ENCODE assay signal across 9 mouse cellular contexts in genomic region chr8:85080214-85080531, GRCm38 (mm10). TPM values are rescaled to one million over a fixed set of nuclear protein-coding genes. Genes with fewer than 3 reads are reported as not detected.
A peak's percentile ranks its signal among the peaks of the same experiment; 100 is the strongest.
DNase-seq lines count a peak whose midpoint lies in the region; ATAC-seq and TF ChIP-seq lines count a peak whose summit lies in the region.
"Had no signal": no experiment of that assay in that cellular context is flagged by ENCODE, and none has a peak within 500 bp of the region (broad histone marks: within the 10 kb centered on the region; RNA-seq: fewer than 3 reads in every experiment).

No protein-coding gene starts in this region.

- peak overlapping the region; percentile 87 for H3K9ac ChIP-seq in kidney, postnatal 0 days (ENCODE audit: low read depth, low read length)
- H3K9ac ChIP-seq in heart, postnatal 0 days (replicated peaks; ENCODE audit: low read depth, low read length) = peak overlapping the region; percentile 93
- peak overlapping the region; percentile 92 for H3K9ac ChIP-seq in midbrain, embryonic 11.5 days (ENCODE audit: low read length)

- DNase-seq in kidney, postnatal 0 days (ENCODE audit: low spot score) = no peak
- DNase-seq in kidney, postnatal 25 days = no peak
- no peak for DNase-seq in heart, postnatal 0 days (ENCODE audit: low spot score)
- no peak for DNase-seq in midbrain, embryonic 11.5 days (ENCODE audit: low spot score, missing footprints)
- no peak for DNase-seq in cerebellum, adult 11 months
- DNase-seq in frontal cortex, postnatal 14 days (ENCODE audit: low spot score in 2 of 2) = no peak
- no peak for DNase-seq in urinary bladder, adult 18-20 months (ENCODE audit: low spot score in 2 of 2)

- H3K4me2 ChIP-seq in kidney, postnatal 0 days (ENCODE audit: low read length) = peak overlapping the region; percentile 96
- peak overlapping the region; percentile 99 for H3K4me2 ChIP-seq in heart, postnatal 0 days (ENCODE audit: low read depth, low read length)
- peak overlapping the region; percentile 93 for H3K4me2 ChIP-seq in midbrain, embryonic 11.5 days

- no peaks in the 10 kb centered on the region for H3K27me3 ChIP-seq in kidney, postnatal 0 days (ENCODE audit: insufficient read depth, low read length)
- H3K27me3 ChIP-seq in heart, postnatal 0 days (ENCODE audit: control insufficient read depth, insufficient read depth, low read length) = no peaks in the 10 kb centered on the region
- no peaks in the 10 kb centered on the region for H3K27me3 ChIP-seq in midbrain, embryonic 11.5 days (ENCODE audit: control insufficient read depth, insufficient read depth, low read length)

- H3K4me1 ChIP-seq in kidney, postnatal 0 days (replicated peaks; ENCODE audit: insufficient read depth, low read length) = no peaks in the 10 kb centered on the region; the same call in 1 of the 2 replicates
- H3K4me1 ChIP-seq in cortical plate, adult 2 months (ENCODE audit: control insufficient read depth, insufficient read depth, low read length) = peaks cover 9% of the 10 kb centered on the region
- peaks cover 20% of the 10 kb centered on the region for H3K4me1 ChIP-seq in heart, postnatal 0 days (ENCODE audit: control insufficient read depth, insufficient read depth)
- peaks cover 10% of the 10 kb centered on the region for H3K4me1 ChIP-seq in midbrain, embryonic 11.5 days (ENCODE audit: control insufficient read depth, insufficient read depth, low read length)

- no peak for ATAC-seq in kidney, postnatal 0 days (replicated peaks; ENCODE audit: low FRiP score, low read depth)
- no peak for ATAC-seq in heart, postnatal 0 days (ENCODE audit: insufficient read depth, low read depth)
- no peak for ATAC-seq in midbrain, embryonic 11.5 days (ENCODE audit: low FRiP score)

- TF ChIP-seq CTCF in kidney, postnatal 0 days (IDR thresholded peaks at IDR 0.05; ENCODE audit: low read depth) = no peak
- TF ChIP-seq CTCF in cortical plate, adult 2 months (IDR thresholded peaks at IDR 0.05; ENCODE audit: extremely low read depth, insufficient read depth, low read length) = no peak
- no peak for TF ChIP-seq CTCF in heart, postnatal 0 days (IDR thresholded peaks at IDR 0.05; ENCODE audit: low read depth)

- H3K36me3 ChIP-seq in kidney, postnatal 0 days (ENCODE audit: insufficient read depth, low read length) = peaks cover 14% of the 10 kb centered on the region
- H3K36me3 ChIP-seq in heart, postnatal 0 days (replicated peaks; ENCODE audit: control insufficient read depth, insufficient read depth, low read length) = peaks cover 23% of the 10 kb centered on the region
- H3K36me3 ChIP-seq in midbrain, embryonic 11.5 days (ENCODE audit: control insufficient read depth, insufficient read depth, low read length) = peaks cover 8% of the 10 kb centered on the region

- H3K4me3 ChIP-seq in kidney, postnatal 0 days (replicated peaks; ENCODE audit: low read depth, low read length) = peak overlapping the region; percentile 72
- H3K4me3 ChIP-seq in cortical plate, adult 2 months (ENCODE audit: insufficient read depth, low read length) = peak overlapping the region; percentile 81
- peak overlapping the region; percentile 74 for H3K4me3 ChIP-seq in heart, postnatal 0 days (ENCODE audit: low read depth, low read length)
- H3K4me3 ChIP-seq in midbrain, embryonic 11.5 days (ENCODE audit: low read depth, low read length) = peak overlapping the region; percentile 87

- no peak for TF ChIP-seq EP300 in heart, postnatal 0 days (IDR thresholded peaks at IDR 0.05; ENCODE audit: low read depth)

- no peaks in the 10 kb centered on the region for H3K9me3 ChIP-seq in kidney, postnatal 0 days (replicated peaks; ENCODE audit: low read length)
- H3K9me3 ChIP-seq in heart, postnatal 0 days (replicated peaks; ENCODE audit: control insufficient read depth, low read length) = no peaks in the 10 kb centered on the region
- H3K9me3 ChIP-seq in midbrain, embryonic 11.5 days (ENCODE audit: control insufficient read depth, low read length) = no peaks in the 10 kb centered on the region

- WGBS in kidney, postnatal 0 days = under 1% methylated on average over 25 of the region's 25 CpGs
- 1% methylated on average over 25 of the region's 25 CpGs for WGBS in heart, postnatal 0 days
- WGBS in midbrain, embryonic 11.5 days = under 1% methylated on average over 25 of the region's 25 CpGs

- no peak for TF ChIP-seq POLR2A in cortical plate, adult 2 months (IDR thresholded peaks at IDR 0.05; ENCODE audit: extremely low read depth, insufficient read depth, low read length)

- H3K27ac ChIP-seq in kidney, postnatal 0 days = peak overlapping the region; percentile 82
- peak overlapping the region; percentile 20; the same call in 1 of the 2 replicates for H3K27ac ChIP-seq in cortical plate, adult 2 months (ENCODE audit: insufficient read depth, low read length)
- H3K27ac ChIP-seq in heart, postnatal 0 days (ENCODE audit: low read depth) = peak overlapping the region; percentile 58
- H3K27ac ChIP-seq in midbrain, embryonic 11.5 days (ENCODE audit: low read depth, low read length) = no peak overlapping the region

RNA-seq across cellular contexts. Expression of gene Wdr83os, which starts 0.4 kb away (rescaled TPM):
- 152 and 156 TPM in 2 replicates for polyA plus RNA-seq in kidney, postnatal 0 days (2015; fragmentation: Nextera tagmentation; extraction: Ambion mirVana)
- 120 and 139 TPM in 2 replicates for polyA plus RNA-seq in cortical plate, adult 2 months (2012; rRNA removed)
- total RNA-seq in heart, postnatal 0 days (2014; rRNA removed; ENCODE audit: low replicate concordance) = 101 and 116 TPM in 2 replicates
- 99.8 and 103 TPM in 2 replicates for polyA plus RNA-seq in heart, postnatal 0 days (2015; fragmentation: Nextera tagmentation; extraction: Ambion mirVana)
- polyA plus RNA-seq in midbrain, embryonic 11.5 days (2014; fragmentation: Nextera tagmentation; extraction: Ambion mirVana) = 120 and 135 TPM in 2 replicates

RNA-seq across cellular contexts. Expression of gene Wdr83, which starts 0.9 kb away (rescaled TPM):
- 33.8 and 36.7 TPM in 2 replicates for polyA plus RNA-seq in kidney, postnatal 0 days (2015; fragmentation: Nextera tagmentation; extraction: Ambion mirVana)
- polyA plus RNA-seq in cortical plate, adult 2 months (2012; rRNA removed) = 54.7 and 56.4 TPM in 2 replicates
- total RNA-seq in heart, postnatal 0 days (2014; rRNA removed; ENCODE audit: low replicate concordance) = 16.2 and 31.0 TPM in 2 replicates
- polyA plus RNA-seq in heart, postnatal 0 days (2015; fragmentation: Nextera tagmentation; extraction: Ambion mirVana) = 38.8 and 42.9 TPM in 2 replicates
- 54.3 and 56.1 TPM in 2 replicates for polyA plus RNA-seq in midbrain, embryonic 11.5 days (2014; fragmentation: Nextera tagmentation; extraction: Ambion mirVana)

RNA-seq across cellular contexts. Expression of gene Man2b1, which starts 2.9 kb away (rescaled TPM):
- polyA plus RNA-seq in kidney, postnatal 0 days (2015; fragmentation: Nextera tagmentation; extraction: Ambion mirVana) = 40.1 and 42.3 TPM in 2 replicates
- 49.2 and 50.1 TPM in 2 replicates for polyA plus RNA-seq in cortical plate, adult 2 months (2012; rRNA removed)
- total RNA-seq in heart, postnatal 0 days (2014; rRNA removed; ENCODE audit: low replicate concordance) = 47.2 and 87.1 TPM in 2 replicates
- 24.0 and 24.9 TPM in 2 replicates for polyA plus RNA-seq in heart, postnatal 0 days (2015; fragmentation: Nextera tagmentation; extraction: Ambion mirVana)
- 15.7 and 16.9 TPM in 2 replicates for polyA plus RNA-seq in midbrain, embryonic 11.5 days (2014; fragmentation: Nextera tagmentation; extraction: Ambion mirVana)

RNA-seq across cellular contexts. Expression of gene Dhps, which starts 8.6 kb away (rescaled TPM):
- 55.7 and 59.7 TPM in 2 replicates for polyA plus RNA-seq in kidney, postnatal 0 days (2015; fragmentation: Nextera tagmentation; extraction: Ambion mirVana)
- polyA plus RNA-seq in cortical plate, adult 2 months (2012; rRNA removed) = 70.6 and 74.6 TPM in 2 replicates
- 25.9 and 48.2 TPM in 2 replicates for total RNA-seq in heart, postnatal 0 days (2014; rRNA removed; ENCODE audit: low replicate concordance)
- polyA plus RNA-seq in heart, postnatal 0 days (2015; fragmentation: Nextera tagmentation; extraction: Ambion mirVana) = 45.0 and 48.3 TPM in 2 replicates
- polyA plus RNA-seq in midbrain, embryonic 11.5 days (2014; fragmentation: Nextera tagmentation; extraction: Ambion mirVana) = 65.5 and 66.8 TPM in 2 replicates

RNA-seq across cellular contexts. Expression of gene Gm5741, which starts 12.4 kb away (rescaled TPM):
- not detected in 2 replicates for polyA plus RNA-seq in kidney, postnatal 0 days (2015; fragmentation: Nextera tagmentation; extraction: Ambion mirVana)
- polyA plus RNA-seq in cortical plate, adult 2 months (2012; rRNA removed) = not detected in 2 replicates
- not detected in 2 replicates for total RNA-seq in heart, postnatal 0 days (2014; rRNA removed; ENCODE audit: low replicate concordance)
- polyA plus RNA-seq in heart, postnatal 0 days (2015; fragmentation: Nextera tagmentation; extraction: Ambion mirVana) = not detected in 2 replicates
- polyA plus RNA-seq in midbrain, embryonic 11.5 days (2014; fragmentation: Nextera tagmentation; extraction: Ambion mirVana) = 0.53 TPM in 1 of 2 replicates, not detected in the other
- total RNA-seq: layer of hippocampus, postnatal 10 days had no signal
